Mouse (Mus musculus): ENCODE data around the gene St7. TPM values are rescaled to one million over a fixed set of nuclear protein-coding genes. Genes with fewer than 3 reads are reported as not detected.

The St7 gene
- polyA plus RNA-seq, 1 experiment = 20.0 TPM

- H3K27ac ChIP-seq (ENCODE audit: insufficient read depth, low read length) = no peak overlapping the region
- TF ChIP-seq POLR2A (IDR thresholded peaks at IDR 0.05; ENCODE audit: low read depth, low read length) (no peak), CTCF (IDR thresholded peaks at IDR 0.05; ENCODE audit: borderline replicate concordance, insufficient read depth, low read length) (no peak)
- H3K4me1 ChIP-seq (ENCODE audit: control insufficient read depth, insufficient read depth, low read length) = 0 out of 2 replicates have a peak, but pooled peaks cover 3% of the 10 kb centered on the region
- no peak overlapping the region for H3K4me3 ChIP-seq (ENCODE audit: insufficient read depth, low read length)
Observed at GRCm38 (mm10) chr6:17943877-17944617, 251.3 kb downstream of the St7 start.

DNA sequence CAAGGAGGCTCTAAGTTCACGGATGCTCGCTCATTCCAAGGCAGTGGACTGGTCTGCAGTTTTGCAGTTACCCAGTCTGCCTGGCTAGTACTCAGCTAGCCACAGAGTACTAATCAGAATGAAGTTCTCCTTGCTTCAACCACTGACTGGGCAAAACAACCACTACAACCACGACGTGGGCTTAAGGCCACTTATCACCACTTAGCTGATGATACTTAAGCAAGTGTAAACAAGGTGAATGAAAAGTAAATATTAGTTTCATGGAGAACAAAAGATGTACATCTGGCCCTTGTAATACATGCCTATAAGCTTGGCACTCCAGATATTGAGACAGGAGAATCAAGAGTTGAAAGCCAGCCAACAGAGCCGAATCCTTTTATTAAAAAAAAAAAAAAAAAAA is 253.7 kb downstream of the St7 start:
- no peak overlapping the region for H3K4me3 ChIP-seq (ENCODE audit: insufficient read depth, low read length)
- no peak for TF ChIP-seq POLR2A (IDR thresholded peaks at IDR 0.05; ENCODE audit: low read depth, low read length)
- TF ChIP-seq CTCF (IDR thresholded peaks at IDR 0.05; ENCODE audit: borderline replicate concordance, insufficient read depth, low read length) = no peak
- H3K27ac ChIP-seq (ENCODE audit: insufficient read depth, low read length) = no peak overlapping the region
- H3K4me1 ChIP-seq (ENCODE audit: control insufficient read depth, insufficient read depth, low read length) = 0 out of 2 replicates have a peak, but pooled peaks cover 3% of the 10 kb centered on the region

GRCm38 (mm10) chr6:17947130-17947831 is 254.5 kb downstream of the St7 start:
- TF ChIP-seq POLR2A (IDR thresholded peaks at IDR 0.05; ENCODE audit: low read depth, low read length) = no peak
- TF ChIP-seq CTCF (IDR thresholded peaks at IDR 0.05; ENCODE audit: borderline replicate concordance, insufficient read depth, low read length) = no peak
- Histone ChIP-seq H3K27ac (ENCODE audit: insufficient read depth, low read length) (no peak overlapping the region), H3K4me3 (ENCODE audit: insufficient read depth, low read length) (no peak overlapping the region)

GRCm38 (mm10) chr6:17949103-17949502 is 256.4 kb downstream of the St7 start:
- H3K4me3 ChIP-seq (ENCODE audit: insufficient read depth, low read length) = no peak overlapping the region
- TF ChIP-seq POLR2A (IDR thresholded peaks at IDR 0.05; ENCODE audit: low read depth, low read length) = no peak
- TF ChIP-seq CTCF (IDR thresholded peaks at IDR 0.05; ENCODE audit: borderline replicate concordance, insufficient read depth, low read length) = no peak
- H3K27ac ChIP-seq (ENCODE audit: insufficient read depth, low read length) = no peak overlapping the region
- no peaks in the 10 kb centered on the region for H3K4me1 ChIP-seq (ENCODE audit: control insufficient read depth, insufficient read depth, low read length)

More at GRCm38 (mm10) chr6:17947130-17947831, 254.5 kb downstream of the St7 start:
- 0 out of 2 replicates have a peak, but pooled peaks cover 3% of the 10 kb centered on the region for H3K4me1 ChIP-seq (ENCODE audit: control insufficient read depth, insufficient read depth, low read length)

DNA sequence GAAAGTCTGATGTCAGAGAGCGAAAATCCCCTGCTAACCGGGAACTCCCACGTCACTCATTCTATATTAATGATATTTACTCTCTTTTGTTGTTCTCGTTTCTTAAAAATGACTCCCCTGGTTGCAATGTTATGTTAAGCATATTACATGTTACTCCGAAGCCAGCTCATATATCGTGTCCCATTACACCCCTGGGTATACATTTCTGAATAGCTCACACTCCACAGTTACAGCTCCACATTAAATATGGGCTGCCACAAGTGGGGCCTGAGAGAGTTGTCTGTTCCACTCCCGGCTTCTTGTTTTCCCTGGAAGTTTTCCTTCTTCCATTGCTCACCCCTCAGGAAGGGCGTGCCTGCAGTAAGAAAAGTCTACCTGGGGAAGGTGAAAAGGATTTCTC is 259.0 kb downstream of the St7 start:
- Histone ChIP-seq H3K4me1 (ENCODE audit: control insufficient read depth, insufficient read depth, low read length) (no peaks in the 10 kb centered on the region), H3K27ac (ENCODE audit: insufficient read depth, low read length) (no peak overlapping the region), H3K4me3 (ENCODE audit: insufficient read depth, low read length) (no peak overlapping the region)
- TF ChIP-seq CTCF (IDR thresholded peaks at IDR 0.05; ENCODE audit: borderline replicate concordance, insufficient read depth, low read length) = no peak
- no peak for TF ChIP-seq POLR2A (IDR thresholded peaks at IDR 0.05; ENCODE audit: low read depth, low read length)

GRCm38 (mm10) chr6:17963455-17963854 is 270.7 kb downstream of the St7 start:
- TF ChIP-seq CTCF (IDR thresholded peaks at IDR 0.05; ENCODE audit: borderline replicate concordance, insufficient read depth, low read length) = no peak
- no peak for TF ChIP-seq POLR2A (IDR thresholded peaks at IDR 0.05; ENCODE audit: low read depth, low read length)
- Histone ChIP-seq H3K27ac (ENCODE audit: insufficient read depth, low read length) (no peak overlapping the region), H3K4me3 (ENCODE audit: insufficient read depth, low read length) (no peak overlapping the region), H3K4me1 (ENCODE audit: control insufficient read depth, insufficient read depth, low read length) (no peaks in the 10 kb centered on the region)

DNA sequence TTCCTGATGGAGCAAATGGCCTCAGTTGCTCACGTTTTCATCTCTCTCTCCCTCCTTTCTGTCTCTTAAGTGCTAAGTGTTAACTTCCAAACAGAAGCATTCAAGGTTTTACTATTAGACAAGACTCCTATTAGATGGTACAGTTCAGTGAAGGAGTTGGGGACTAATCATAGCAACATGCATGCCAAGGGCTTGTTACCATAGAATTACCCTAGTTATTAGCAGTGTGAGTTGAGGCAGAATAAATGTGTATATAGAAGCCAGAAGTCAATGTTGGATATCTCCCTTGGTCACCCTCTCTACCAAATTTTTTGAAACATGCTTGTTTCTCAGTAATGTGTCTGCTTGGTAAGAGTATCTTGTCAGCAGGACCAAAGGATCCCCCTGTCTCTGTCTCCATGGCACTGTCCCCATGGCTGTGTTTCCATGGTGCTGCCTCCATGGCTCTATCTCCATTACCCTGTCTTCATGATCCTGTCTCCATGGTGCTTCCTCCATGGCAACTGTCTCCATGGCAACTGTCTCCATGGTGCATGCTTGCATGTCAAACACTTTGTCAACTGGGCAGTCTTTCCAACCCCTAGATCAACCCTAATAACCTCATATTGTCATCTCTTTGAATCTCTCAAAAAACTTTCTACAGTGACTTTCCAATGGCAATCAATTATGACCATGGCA is 275.9 kb downstream of the St7 start:
- no peak for TF ChIP-seq CTCF (IDR thresholded peaks at IDR 0.05; ENCODE audit: borderline replicate concordance, insufficient read depth, low read length)
- Histone ChIP-seq H3K4me1 (ENCODE audit: control insufficient read depth, insufficient read depth, low read length) (no peaks in the 10 kb centered on the region), H3K4me3 (ENCODE audit: insufficient read depth, low read length) (no peak overlapping the region), H3K27ac (ENCODE audit: insufficient read depth, low read length) (no peak overlapping the region)

GRCm38 (mm10) chr6:17969815-17970214 is 277.1 kb downstream of the St7 start:
- no peak for TF ChIP-seq CTCF (IDR thresholded peaks at IDR 0.05; ENCODE audit: borderline replicate concordance, insufficient read depth, low read length)
- TF ChIP-seq POLR2A (IDR thresholded peaks at IDR 0.05; ENCODE audit: low read depth, low read length) = no peak
- Histone ChIP-seq H3K4me3 (ENCODE audit: insufficient read depth, low read length) (no peak overlapping the region), H3K4me1 (ENCODE audit: control insufficient read depth, insufficient read depth, low read length) (peaks cover 2% of the 10 kb centered on the region; the same call in 1 of the 2 replicates), H3K27ac (ENCODE audit: insufficient read depth, low read length) (no peak overlapping the region)

GRCm38 (mm10) chr6:17971393-17971792 is 278.7 kb downstream of the St7 start:
- Histone ChIP-seq H3K4me3 (ENCODE audit: insufficient read depth, low read length) (no peak overlapping the region), H3K27ac (ENCODE audit: insufficient read depth, low read length) (no peak overlapping the region), H3K4me1 (ENCODE audit: control insufficient read depth, insufficient read depth, low read length) (peaks cover 2% of the 10 kb centered on the region; the same call in 1 of the 2 replicates)
- TF ChIP-seq POLR2A (IDR thresholded peaks at IDR 0.05; ENCODE audit: low read depth, low read length) (no peak), CTCF (IDR thresholded peaks at IDR 0.05; ENCODE audit: borderline replicate concordance, insufficient read depth, low read length) (no peak)

Data from embryonic fibroblast, embryonic 13.5 days (primary cell).